Mouse (Mus musculus) G1E (cell line): ENCODE measurements at regions not wholly inside any gene's neighbourhood (a gene's known extent, or its start where the extent isn't known, plus 50 kb on each side); places are given as distances from the start of the nearest gene placed in this dataset.

Source experiments
- ATAC-seq: 2 replicates; pipeline ENCODE4 v1.8.0; 2016; ENCODE audit warnings: mild to moderate bottlenecking; ENCODE audit not compliant: insufficient number of reproducible peaks, poor library complexity, low FRiP score, severe bottlenecking; ENCODE audit errors: extremely low read depth
- DNase-seq: peaks from one replicate; pipeline ENCODE4 v3.0.0; 2012; ENCODE audit warnings: low spot score
- H3K27me3 ChIP-seq: 2 replicates; pipeline ENCODE4 v1.6.1; 2012; ENCODE audit warnings: mild to moderate bottlenecking, low read length, inconsistent platforms; ENCODE audit not compliant: insufficient read depth
- H3K36me3 ChIP-seq: replicated peaks from 2 replicates; pipeline ENCODE3; 2012; ENCODE audit warnings: mild to moderate bottlenecking, inconsistent platforms
- H3K4me1 ChIP-seq: 2 replicates; pipeline ENCODE4 v1.6.1; 2012; ENCODE audit warnings: low read depth, low read length, inconsistent platforms, mixed read lengths; ENCODE audit not compliant: insufficient read depth
- H3K4me3 ChIP-seq: 2 replicates; pipeline ENCODE4 v1.5.1; 2012; ENCODE audit warnings: low read depth, mild to moderate bottlenecking, inconsistent platforms, low read length, moderate library complexity, mixed read lengths
- H3K9me3 ChIP-seq: replicated peaks from 2 replicates; pipeline ENCODE4 v1.6.1; 2012; ENCODE audit warnings: inconsistent platforms
- CTCF ChIP-seq: IDR thresholded peaks from 2 replicates; pipeline ENCODE4 v1.5.1; 2012; ENCODE audit warnings: low read depth, low read length, inconsistent platforms, mixed read lengths
- GATA1 ChIP-seq: IDR thresholded peaks from 2 replicates; pipeline ENCODE4 v1.6.1; 2012; ENCODE audit warnings: borderline replicate concordance, low read length, inconsistent platforms, mixed read lengths
- GATA2 ChIP-seq: IDR thresholded peaks from 2 replicates; pipeline ENCODE4 v1.6.1; 2012; ENCODE audit warnings: low read depth, low read length, inconsistent platforms, borderline replicate concordance
- POLR2AphosphoS5 ChIP-seq: IDR thresholded peaks from 2 replicates; pipeline ENCODE4 v1.6.1; 2012; ENCODE audit warnings: low read depth, low read length, inconsistent platforms; ENCODE audit not compliant: insufficient replicate concordance
- TAL1 ChIP-seq: conservative IDR thresholded peaks from 2 replicates; pipeline ENCODE4 v1.6.1; 2012; ENCODE audit warnings: low read depth, low read length, inconsistent platforms, mixed read lengths

DNA sequence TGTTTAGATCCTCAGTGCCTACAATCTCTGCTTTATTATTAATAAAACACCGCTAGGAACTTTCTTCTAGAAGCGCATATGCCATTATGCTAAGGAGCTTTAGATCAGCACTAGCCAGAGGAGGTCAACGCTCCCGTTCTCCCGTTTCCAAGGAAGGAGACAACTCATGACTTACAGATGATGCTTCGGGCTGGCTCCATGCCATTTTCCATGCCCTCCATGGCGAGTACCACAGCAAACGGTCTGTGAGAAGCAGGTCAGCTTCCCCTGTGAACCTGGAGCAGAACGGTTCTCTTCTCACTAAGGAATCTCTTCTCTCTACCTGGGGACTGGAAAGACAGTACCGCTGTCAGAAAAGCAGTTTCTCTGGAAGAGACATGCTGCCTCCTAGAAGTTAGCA lies 559.8 kb downstream of the Tox3 start:
- DNase-seq (no peak), ATAC-seq (no peak)
- TF ChIP-seq TAL1 = no peak
- no peak for TF ChIP-seq CTCF
- no peak for TF ChIP-seq GATA2
- no peak for TF ChIP-seq POLR2AphosphoS5
- no peak for TF ChIP-seq GATA1
- peaks cover 19% of the 10 kb centered on the region for H3K9me3 ChIP-seq
- H3K4me3 ChIP-seq = no peak overlapping the region
- H3K36me3 ChIP-seq = no peaks in the 10 kb centered on the region
- no peaks in the 10 kb centered on the region for H3K27me3 ChIP-seq
- H3K4me1 ChIP-seq = no peaks in the 10 kb centered on the region

DNA sequence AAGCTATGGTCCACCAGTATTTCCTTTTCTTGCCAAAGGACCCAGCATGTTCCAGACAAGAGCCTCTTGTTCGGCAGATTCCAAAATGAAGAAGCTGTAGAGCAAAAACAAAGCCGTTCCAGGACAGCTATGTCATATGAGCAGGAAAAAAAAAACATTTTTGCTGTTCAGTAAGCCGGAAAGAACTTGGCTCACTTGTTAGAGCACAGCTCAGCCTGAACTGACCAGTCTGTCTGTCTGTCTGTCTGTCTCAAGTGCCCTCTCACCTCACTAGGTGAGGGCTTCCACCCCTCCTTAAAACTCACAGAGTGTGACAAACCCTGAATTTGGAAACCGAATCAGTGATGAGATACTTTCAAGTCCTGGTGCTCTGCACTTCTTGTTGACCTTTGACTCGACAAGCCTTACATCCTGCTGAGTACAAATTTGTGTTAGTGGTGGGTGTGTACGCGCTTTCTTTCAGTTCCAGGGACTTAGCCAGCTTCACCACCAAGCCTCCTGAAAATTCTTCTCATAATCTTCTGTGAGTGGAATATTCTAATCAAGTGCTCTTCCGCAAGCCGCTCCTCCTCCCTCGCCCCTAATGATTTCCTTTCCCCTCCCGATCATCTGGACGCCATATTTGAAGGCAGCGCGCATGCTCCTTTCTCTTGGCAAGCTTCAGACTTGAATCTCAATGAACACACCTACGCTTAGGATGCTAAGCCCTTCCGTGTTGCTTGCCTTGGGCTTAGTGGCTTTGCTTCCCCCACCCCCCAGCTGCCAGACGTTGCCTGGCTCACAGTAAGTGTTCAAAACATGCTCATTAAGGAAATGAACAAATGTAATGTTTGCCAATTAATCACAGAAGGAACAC lies 560.9 kb downstream of the Tox3 start:
- H3K9me3 ChIP-seq = peaks cover 23% of the 10 kb centered on the region
- H3K4me1 ChIP-seq = no peaks in the 10 kb centered on the region
- no peaks in the 10 kb centered on the region for H3K36me3 ChIP-seq
- ATAC-seq (no peak), DNase-seq (no peak)
- H3K27me3 ChIP-seq = no peaks in the 10 kb centered on the region
- no peak overlapping the region for H3K4me3 ChIP-seq
- TF ChIP-seq GATA1 = no peak
- no peak for TF ChIP-seq POLR2AphosphoS5
- TF ChIP-seq CTCF = no peak
- no peak for TF ChIP-seq TAL1
- TF ChIP-seq GATA2 = no peak

DNA sequence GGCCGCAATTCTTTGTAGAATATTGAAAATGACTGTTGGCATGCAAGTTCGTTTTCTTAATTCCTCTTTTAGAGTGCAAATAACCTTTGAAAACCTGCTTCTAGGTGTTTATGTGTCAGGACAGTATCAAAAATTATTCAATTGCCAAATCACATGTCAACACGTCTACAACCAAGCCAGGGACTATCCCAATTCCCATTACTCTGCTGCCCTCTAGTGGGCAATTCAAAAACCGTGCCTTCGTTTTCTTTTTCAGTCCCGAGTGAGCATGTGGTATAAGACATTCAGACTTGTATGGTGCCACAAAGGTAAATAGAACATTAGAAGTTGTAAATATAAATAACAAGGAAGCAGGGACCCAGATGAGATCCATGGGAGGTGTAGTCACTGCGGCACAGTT lies 563.1 kb downstream of the Tox3 start:
- TF ChIP-seq GATA2 (no peak), POLR2AphosphoS5 (no peak), CTCF (peak; percentile 35; the same call in 1 of the 2 replicates), GATA1 (no peak), TAL1 (no peak)
- Histone ChIP-seq H3K4me1 (no peaks in the 10 kb centered on the region), H3K36me3 (no peaks in the 10 kb centered on the region), H3K9me3 (peaks cover 30% of the 10 kb centered on the region), H3K27me3 (no peaks in the 10 kb centered on the region), H3K4me3 (no peak overlapping the region)
- no peak for ATAC-seq
- no peak for DNase-seq

DNA sequence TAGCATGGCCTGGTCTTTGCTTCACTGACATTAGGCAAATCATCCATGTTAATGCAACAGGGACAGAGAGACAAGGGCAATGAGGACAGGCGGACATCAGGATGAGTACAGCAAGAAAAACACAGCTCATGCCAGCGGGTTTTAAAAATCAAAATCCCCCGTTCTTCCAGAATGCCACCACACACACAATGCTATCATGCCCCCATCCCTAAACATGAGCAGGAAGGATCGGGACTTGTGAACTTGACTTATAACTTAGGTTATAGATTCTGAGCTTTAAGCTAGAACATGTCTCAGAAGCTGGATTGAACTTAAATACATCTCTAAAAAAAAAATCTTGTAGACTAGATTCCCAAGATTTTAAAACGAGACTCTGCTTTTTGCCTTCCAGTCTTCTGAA lies 564.8 kb downstream of the Tox3 start:
- H3K4me1 ChIP-seq = no peaks in the 10 kb centered on the region
- no peaks in the 10 kb centered on the region for H3K27me3 ChIP-seq
- no peak for ATAC-seq
- no peak overlapping the region for H3K4me3 ChIP-seq
- TF ChIP-seq GATA2 (no peak), POLR2AphosphoS5 (no peak), TAL1 (no peak), GATA1 (no peak), CTCF (no peak)
- H3K9me3 ChIP-seq = peaks cover 27% of the 10 kb centered on the region
- no peaks in the 10 kb centered on the region for H3K36me3 ChIP-seq
- DNase-seq = no peak

DNA sequence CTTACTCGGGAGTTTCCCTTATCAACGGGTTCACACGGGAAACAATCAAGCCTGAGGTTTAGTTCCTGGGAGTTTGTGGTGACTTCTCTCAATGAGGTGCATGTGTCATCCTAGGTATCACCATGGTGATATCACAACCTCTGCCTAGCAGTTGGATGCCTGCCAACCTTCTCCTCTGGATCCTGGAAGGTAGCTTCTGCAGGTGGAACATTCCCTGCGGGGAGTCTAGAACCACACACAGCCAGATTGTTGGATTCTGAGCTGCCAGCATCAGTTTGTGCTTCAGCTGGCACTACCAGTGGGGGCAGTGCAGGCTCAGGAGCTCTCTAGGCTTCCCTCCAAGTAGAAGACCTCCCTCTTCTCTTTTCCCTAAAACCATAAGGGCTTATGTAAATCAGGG lies 581.8 kb downstream of the Tox3 start:
- H3K4me1 ChIP-seq = no peaks in the 10 kb centered on the region
- ATAC-seq (no peak), DNase-seq (no peak)
- H3K4me3 ChIP-seq = no peak overlapping the region
- TF ChIP-seq GATA2 = no peak
- no peak for TF ChIP-seq CTCF
- TF ChIP-seq GATA1 = no peak
- TF ChIP-seq TAL1 = no peak
- TF ChIP-seq POLR2AphosphoS5 = no peak
- no peaks in the 10 kb centered on the region for H3K27me3 ChIP-seq
- peaks cover 33% of the 10 kb centered on the region for H3K9me3 ChIP-seq
- no peaks in the 10 kb centered on the region for H3K36me3 ChIP-seq

DNA sequence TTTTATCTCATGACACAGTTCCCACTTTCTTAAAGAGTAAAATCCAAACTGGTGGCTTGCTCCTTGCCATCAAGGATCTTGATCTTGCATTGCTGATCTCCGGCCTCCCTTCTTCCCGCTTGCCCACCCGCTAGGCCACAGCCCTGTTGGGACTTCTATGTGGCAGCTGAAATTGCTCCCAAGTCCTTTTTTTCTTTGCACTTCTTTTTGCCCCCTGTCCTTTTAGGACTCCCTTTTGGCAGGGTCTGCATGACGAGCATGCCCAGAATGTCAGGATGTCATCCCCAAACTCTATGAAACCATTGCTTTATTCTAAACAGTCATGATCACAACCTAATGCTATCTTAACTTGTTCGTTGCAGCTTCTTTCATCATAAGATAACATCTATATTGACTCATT lies 588.6 kb downstream of the Tox3 start:
- no peak for TF ChIP-seq POLR2AphosphoS5
- no peak for TF ChIP-seq TAL1
- no peak for TF ChIP-seq CTCF
- no peak for TF ChIP-seq GATA1
- TF ChIP-seq GATA2 = no peak
- Histone ChIP-seq H3K36me3 (no peaks in the 10 kb centered on the region), H3K9me3 (peaks cover 18% of the 10 kb centered on the region), H3K4me1 (no peaks in the 10 kb centered on the region), H3K27me3 (no peaks in the 10 kb centered on the region), H3K4me3 (no peak overlapping the region)
- DNase-seq (no peak), ATAC-seq (no peak)
